Mouse (Mus musculus) liver, postnatal 0 days (tissue): ENCODE measurements at regions not wholly inside any gene's neighbourhood (a gene's known extent, or its start where the extent isn't known, plus 50 kb on each side); places are given as distances from the start of the nearest gene placed in this dataset.

ENCODE experiments used
- CTCF ChIP-seq: sonication (generic); IDR thresholded peaks from 2 replicates; pipeline ENCODE4 v1.5.1; 2016; ENCODE audit warnings: antibody characterized with exemption, low read depth
- EP300 ChIP-seq: IDR thresholded peaks from 2 replicates; pipeline ENCODE4 v1.6.1; 2016; ENCODE audit warnings: antibody characterized with exemption, low read depth, mild to moderate bottlenecking

DNA sequence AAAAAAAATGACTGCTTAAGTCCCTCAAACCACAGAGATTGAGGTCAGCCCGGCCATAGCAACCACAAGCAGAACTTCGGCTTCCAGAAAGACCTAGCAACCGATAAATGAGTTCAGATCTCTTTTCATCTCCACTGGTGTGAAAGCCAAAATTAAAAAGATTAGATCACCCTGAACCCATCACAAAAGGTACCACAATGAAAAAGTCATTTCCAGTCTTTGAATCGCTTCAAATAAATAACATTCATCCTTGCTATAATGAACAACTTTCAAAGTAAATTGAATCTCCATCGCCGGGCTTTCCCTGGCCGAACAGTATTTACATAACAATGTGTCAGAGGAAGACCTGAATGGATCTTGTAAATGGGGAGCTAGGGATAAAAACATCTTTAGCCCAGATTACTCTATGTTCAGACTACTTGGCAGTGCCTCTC is 559.1 kb downstream of the Nedd1 start:
- TF ChIP-seq CTCF (no peak), EP300 (no peak)
